23 mouse cellular contexts compared by ENCODE assay signal in genomic region chr13:107711341-107711994, GRCm38 (mm10).
DNase-seq lines count a peak whose midpoint lies in the region; ATAC-seq and TF ChIP-seq lines count a peak whose summit lies in the region.
"Had no signal": no experiment of that assay in that cellular context is flagged by ENCODE, and none has a peak within 500 bp of the region (broad histone marks: within the 10 kb centered on the region; RNA-seq: fewer than 3 reads in every experiment).

No protein-coding gene starts in this region.

- in situ Hi-C loops in Patski (cut with MboI; ENCODE audit: low pct_unique_long_range_greater_than_20kb) = no loop called here

- POLR2A ChIA-PET in Patski (lab: Charles Lee) = no interaction called here

- no peak overlapping the region for H3K9ac ChIP-seq in midbrain, embryonic 11.5 days (ENCODE audit: low read length)
- H3K9ac ChIP-seq: embryonic facial prominence, embryonic 13.5 days; embryonic facial prominence, embryonic 15.5 days; forebrain, embryonic 12.5 days had no signal

- no peaks in the 10 kb centered on the region for H3K27me3 ChIP-seq in midbrain, embryonic 11.5 days (ENCODE audit: control insufficient read depth, insufficient read depth, low read length)
- no peaks in the 10 kb centered on the region for H3K27me3 ChIP-seq in midbrain, embryonic 10.5 days (ENCODE audit: low read depth, poor library complexity, severe bottlenecking)
- H3K27me3 ChIP-seq in Patski = no peaks in the 10 kb centered on the region
- no peaks in the 10 kb centered on the region for H3K27me3 ChIP-seq in hindbrain, embryonic 10.5 days (ENCODE audit: insufficient read depth, poor library complexity, severe bottlenecking)
- H3K27me3 ChIP-seq: embryonic facial prominence, embryonic 13.5 days; embryonic facial prominence, embryonic 15.5 days had no signal

- H3K4me1 ChIP-seq in midbrain, embryonic 11.5 days (ENCODE audit: control insufficient read depth, insufficient read depth, low read length) = no peaks in the 10 kb centered on the region
- 0 out of 2 replicates have a peak, but pooled peaks cover 4% of the 10 kb centered on the region for H3K4me1 ChIP-seq in midbrain, embryonic 10.5 days
- 0 out of 2 replicates have a peak, but pooled peaks cover 7% of the 10 kb centered on the region for H3K4me1 ChIP-seq in hindbrain, embryonic 10.5 days (replicated peaks)
- H3K4me1 ChIP-seq: embryonic facial prominence, embryonic 13.5 days; embryonic facial prominence, embryonic 15.5 days; forebrain, embryonic 12.5 days had no signal

- CTCF ChIA-PET in Patski (lab: Charles Lee) = no interaction called here

- H3K36me3 ChIP-seq in midbrain, embryonic 11.5 days (ENCODE audit: control insufficient read depth, insufficient read depth, low read length) = no peaks in the 10 kb centered on the region
- no peaks in the 10 kb centered on the region for H3K36me3 ChIP-seq in midbrain, embryonic 10.5 days
- H3K36me3 ChIP-seq in hindbrain, embryonic 10.5 days = no peaks in the 10 kb centered on the region
- H3K36me3 ChIP-seq: embryonic facial prominence, embryonic 13.5 days; embryonic facial prominence, embryonic 15.5 days; forebrain, embryonic 10.5 days; forebrain, embryonic 12.5 days had no signal

- no peak for ATAC-seq in midbrain, embryonic 11.5 days (ENCODE audit: low FRiP score)
- ATAC-seq in Patski = peak; percentile 67
- ATAC-seq: forebrain, embryonic 14.5 days; forebrain, embryonic 16.5 days had no signal

- TF ChIP-seq CTCF in Patski (IDR thresholded peaks at IDR 0.05) = no peak

- H3K4me2 ChIP-seq in midbrain, embryonic 11.5 days = no peak overlapping the region
- H3K4me2 ChIP-seq: embryonic facial prominence, embryonic 13.5 days; embryonic facial prominence, embryonic 15.5 days; forebrain, embryonic 12.5 days had no signal

- H3K9me3 ChIP-seq in midbrain, embryonic 11.5 days (ENCODE audit: control insufficient read depth, low read length) = no peaks in the 10 kb centered on the region
- H3K9me3 ChIP-seq in midbrain, embryonic 10.5 days (replicated peaks) = no peaks in the 10 kb centered on the region
- 0 out of 2 replicates have a peak, but pooled peaks cover 3% of the 10 kb centered on the region for H3K9me3 ChIP-seq in hindbrain, embryonic 10.5 days
- H3K9me3 ChIP-seq: embryonic facial prominence, embryonic 13.5 days; embryonic facial prominence, embryonic 15.5 days; forebrain, embryonic 10.5 days; forebrain, embryonic 12.5 days had no signal

- H3K4me3 ChIP-seq in midbrain, embryonic 11.5 days (ENCODE audit: low read depth, low read length) = no peak overlapping the region
- no peak overlapping the region for H3K4me3 ChIP-seq in midbrain, embryonic 10.5 days
- no peak overlapping the region for H3K4me3 ChIP-seq in hindbrain, embryonic 10.5 days
- H3K4me3 ChIP-seq: embryonic facial prominence, embryonic 13.5 days; embryonic facial prominence, embryonic 15.5 days; erythroblast, embryonic 14.5 days; forebrain, embryonic 10.5 days; forebrain, embryonic 12.5 days had no signal

- peak; percentile 61 for DNase-seq in midbrain, embryonic 11.5 days (ENCODE audit: low spot score, missing footprints)
- no peak for DNase-seq in midbrain, embryonic 10.5 days (ENCODE audit: low spot score)
- DNase-seq in 3T3-L1 (ENCODE audit: low read depth, low spot score) (peak; percentile 19), Patski (ENCODE audit: low read depth, low spot score) (peak; percentile 35)
- no peak for DNase-seq in right cerebral cortex, postnatal 14 days
- no peak for DNase-seq in hindbrain, embryonic 10.5 days (ENCODE audit: low spot score)
- DNase-seq in cerebellum, postnatal 14 days = no peak
- DNase-seq: adrenal gland, adult 2 months; adrenal gland, postnatal 10 days; adrenal gland, postnatal 25 days; cerebellum, adult 11 months; cerebellum, adult 18-20 months; cerebellum, adult 8-10 months; cerebellum, adult 9-11 months; cerebellum, postnatal 25 days; embryo, embryonic 11 days had no signal

- WGBS in midbrain, embryonic 11.5 days = 84% methylated on average over 4 of the region's 4 CpGs
- WGBS in midbrain, embryonic 10.5 days = 86% methylated on average over 4 of the region's 4 CpGs
- 89% methylated on average over 4 of the region's 4 CpGs for WGBS in hindbrain, embryonic 10.5 days

- H3K27ac ChIP-seq in midbrain, embryonic 11.5 days (ENCODE audit: low read depth, low read length) = no peak overlapping the region
- no peak overlapping the region for H3K27ac ChIP-seq in midbrain, embryonic 10.5 days (replicated peaks)
- no peak overlapping the region for H3K27ac ChIP-seq in hindbrain, embryonic 10.5 days
- H3K27ac ChIP-seq: embryonic facial prominence, embryonic 13.5 days; embryonic facial prominence, embryonic 15.5 days; forebrain, embryonic 10.5 days; forebrain, embryonic 12.5 days had no signal

Comparison
In these comparisons a context has a peak if more than half of its experiments do, and no peak if none do; other contexts are left out.
1. DNase-seq: peak in midbrain, embryonic 11.5 days (single experiment), 3T3-L1 (single experiment) and Patski (single experiment); none in midbrain, embryonic 10.5 days (single experiment), right cerebral cortex, postnatal 14 days (single experiment), hindbrain, embryonic 10.5 days (single experiment) and cerebellum, postnatal 14 days (0 of 2).